In genomic region chr7:45134544-45135026, GRCm38 (mm10) we compare ENCODE assay signal across 8 mouse cellular contexts. TPM values are rescaled to one million over a fixed set of nuclear protein-coding genes. Genes with fewer than 3 reads are reported as not detected.
DNase-seq lines count a peak whose midpoint lies in the region; ATAC-seq lines count a peak whose summit lies in the region.

No protein-coding gene starts in this region.

- no peaks in the 10 kb centered on the region for H3K36me3 ChIP-seq in liver, embryonic 11.5 days (ENCODE audit: control insufficient read depth, insufficient read depth, low read length)
- H3K36me3 ChIP-seq in stomach, embryonic 14.5 days (ENCODE audit: control insufficient read depth, insufficient read depth, low read length): no peaks in the 10 kb centered on the region

- H3K9ac ChIP-seq in liver, embryonic 11.5 days (ENCODE audit: low read depth, low read length): peak overlapping the region; percentile 74
- no peak overlapping the region for H3K9ac ChIP-seq in stomach, embryonic 14.5 days (replicated peaks; ENCODE audit: low read depth, low read length)

- ATAC-seq in common myeloid progenitor, adult 5-6 weeks (replicated peaks; ENCODE audit: low read depth, poor library complexity, severe bottlenecking): peak; percentile 33
- ATAC-seq in liver, embryonic 11.5 days (replicated peaks; ENCODE audit: low FRiP score): peak; percentile 53
- ATAC-seq in stomach, embryonic 14.5 days (ENCODE audit: insufficient number of reproducible peaks, insufficient read depth, low FRiP score, low read depth): peak; percentile 4; the same call in 1 of the 2 replicates

- peak overlapping the region; percentile 69 for H3K4me3 ChIP-seq in liver, embryonic 11.5 days (ENCODE audit: low read depth, low read length)
- H3K4me3 ChIP-seq in stomach, embryonic 14.5 days (ENCODE audit: low read depth, low read length): no peak overlapping the region

- H3K9me3 ChIP-seq in liver, embryonic 11.5 days (ENCODE audit: control insufficient read depth, low read length): no peaks in the 10 kb centered on the region
- H3K9me3 ChIP-seq in stomach, embryonic 14.5 days (ENCODE audit: control insufficient read depth, low read depth, low read length): no peaks in the 10 kb centered on the region

- H3K27me3 ChIP-seq in liver, embryonic 11.5 days (replicated peaks; ENCODE audit: control insufficient read depth, insufficient read depth, low read length): no peaks in the 10 kb centered on the region
- H3K27me3 ChIP-seq in stomach, embryonic 14.5 days (ENCODE audit: control insufficient read depth, insufficient read depth, low read length): no peaks in the 10 kb centered on the region

- peaks cover 44% of the 10 kb centered on the region for H3K4me1 ChIP-seq in liver, embryonic 11.5 days (replicated peaks; ENCODE audit: control insufficient read depth, insufficient read depth, low read length)
- peaks cover 2% of the 10 kb centered on the region for H3K4me1 ChIP-seq in stomach, embryonic 14.5 days (ENCODE audit: control insufficient read depth, insufficient read depth, low read length)

- DNase-seq in cerebellum, adult 9-10 months: peak; percentile 54
- DNase-seq in cerebellum, adult 18-20 months: no peak
- peak; percentile 61 for DNase-seq in 3134 (ENCODE audit: extremely low read depth, insufficient read length, low spot score)
- no peak for DNase-seq in liver, embryonic 11.5 days (ENCODE audit: low spot score)
- no peak for DNase-seq in ovary, postnatal 10 days (ENCODE audit: low spot score)
- no peak for DNase-seq in right cerebral cortex, adult 18-20 months

- peak overlapping the region; percentile 86 for H3K4me2 ChIP-seq in liver, embryonic 11.5 days
- H3K4me2 ChIP-seq in stomach, embryonic 14.5 days (replicated peaks; ENCODE audit: low read depth, low read length): no peak overlapping the region

- WGBS in liver, embryonic 11.5 days: 5% methylated on average over 12 of the region's 12 CpGs
- WGBS in stomach, embryonic 14.5 days: 7% methylated on average over 12 of the region's 12 CpGs

- peak overlapping the region; percentile 89 for H3K27ac ChIP-seq in liver, embryonic 11.5 days (ENCODE audit: low read depth, low read length)
- no peak overlapping the region for H3K27ac ChIP-seq in stomach, embryonic 14.5 days (ENCODE audit: low read length)

RNA-seq across cellular contexts. Expression of gene Gm45713, which starts 1.4 kb away (rescaled TPM):
- not detected in 2 replicates for total RNA-seq in common myeloid progenitor, adult 5-6 weeks (2017)
- polyA plus RNA-seq in liver, embryonic 11.5 days (2014; fragmentation: Nextera tagmentation; extraction: Ambion mirVana): 0.41 and 1.1 TPM in 2 replicates
- polyA plus RNA-seq in stomach, embryonic 14.5 days (2014; fragmentation: Nextera tagmentation; extraction: Ambion mirVana): 0.65 and 0.83 TPM in 2 replicates

RNA-seq across cellular contexts. Expression of gene Flt3l, which starts 1.6 kb away (rescaled TPM):
- total RNA-seq in common myeloid progenitor, adult 5-6 weeks (2017): 5.8 and 13.0 TPM in 2 replicates
- polyA plus RNA-seq in liver, embryonic 11.5 days (2014; fragmentation: Nextera tagmentation; extraction: Ambion mirVana): 9.7 and 10.5 TPM in 2 replicates
- polyA plus RNA-seq in stomach, embryonic 14.5 days (2014; fragmentation: Nextera tagmentation; extraction: Ambion mirVana): 2.1 and 2.9 TPM in 2 replicates

RNA-seq across cellular contexts. Expression of gene Rpl13a, which starts 6.0 kb away (rescaled TPM):
- 3,242 and 3,932 TPM in 2 replicates for total RNA-seq in common myeloid progenitor, adult 5-6 weeks (2017)
- polyA plus RNA-seq in liver, embryonic 11.5 days (2014; fragmentation: Nextera tagmentation; extraction: Ambion mirVana): 1,710 and 1,879 TPM in 2 replicates
- 1,622 and 1,649 TPM in 2 replicates for polyA plus RNA-seq in stomach, embryonic 14.5 days (2014; fragmentation: Nextera tagmentation; extraction: Ambion mirVana)

RNA-seq across cellular contexts. Expression of gene Rps11, which starts 10.3 kb away (rescaled TPM):
- total RNA-seq in common myeloid progenitor, adult 5-6 weeks (2017): 1,473 and 1,910 TPM in 2 replicates
- 2,085 and 2,209 TPM in 2 replicates for polyA plus RNA-seq in liver, embryonic 11.5 days (2014; fragmentation: Nextera tagmentation; extraction: Ambion mirVana)
- 1,682 and 1,777 TPM in 2 replicates for polyA plus RNA-seq in stomach, embryonic 14.5 days (2014; fragmentation: Nextera tagmentation; extraction: Ambion mirVana)

RNA-seq across cellular contexts. Expression of gene Pih1d1, which starts 19.5 kb away (rescaled TPM):
- total RNA-seq in common myeloid progenitor, adult 5-6 weeks (2017): 35.2 and 59.8 TPM in 2 replicates
- polyA plus RNA-seq in liver, embryonic 11.5 days (2014; fragmentation: Nextera tagmentation; extraction: Ambion mirVana): 86.2 and 87.7 TPM in 2 replicates
- 103 and 114 TPM in 2 replicates for polyA plus RNA-seq in stomach, embryonic 14.5 days (2014; fragmentation: Nextera tagmentation; extraction: Ambion mirVana)

Comparison
In these comparisons a context has a peak if more than half of its experiments do, and no peak if none do; other contexts are left out.
1. DNase-seq: peak in cerebellum, adult 9-10 months (single experiment) and 3134 (single experiment); none in cerebellum, adult 18-20 months (0 of 2), liver, embryonic 11.5 days (single experiment), ovary, postnatal 10 days (single experiment) and right cerebral cortex, adult 18-20 months (single experiment).
2. Peak in every context shown above with its lines, with median percentiles within 50 percentile points of each other: ATAC-seq.